Mouse (Mus musculus) CH12.LX (cell line): ENCODE data around the gene Ccdc148. TPM values are rescaled to one million over a fixed set of nuclear protein-coding genes. Genes with fewer than 3 reads are reported as not detected.

Experiments used
- DNase-seq: peaks from one replicate; pipeline ENCODE4 v3.0.0-alpha.2; 2013; ENCODE audit errors: extremely low read depth
- H3K27ac ChIP-seq: 2 replicates; pipeline ENCODE4 v1.5.1; 2012; ENCODE audit warnings: low read depth, mild to moderate bottlenecking, control low read depth, moderate library complexity; ENCODE audit not compliant: insufficient read depth
- H3K27me3 ChIP-seq: replicated peaks from 2 replicates; pipeline ENCODE3; 2012; ENCODE audit warnings: inconsistent platforms
- H3K36me3 ChIP-seq, 2 experiments: replicated peaks in 1 of 2; 2 replicates each; pipeline versions ENCODE3 to v1.6.1; 2012; ENCODE audit warnings: inconsistent platforms in 1 of 2, low read length in 1 of 2, mild to moderate bottlenecking in 1 of 2, mixed read lengths in 1 of 2, moderate library complexity in 1 of 2; ENCODE audit not compliant: control insufficient read depth in 1 of 2, insufficient read depth in 1 of 2
- H3K4me1 ChIP-seq, 2 experiments: 2 replicates each; pipeline ENCODE4 v1.6.1; 2012; ENCODE audit warnings: inconsistent platforms in 1 of 2, moderate library complexity in 1 of 2; ENCODE audit not compliant: insufficient read depth in 2 of 2, control insufficient read depth in 1 of 2
- H3K4me2 ChIP-seq: 2 replicates; pipeline ENCODE4 v1.6.1; 2012; ENCODE audit warnings: low read depth, mild to moderate bottlenecking, control low read depth; ENCODE audit not compliant: poor library complexity, insufficient read depth, severe bottlenecking
- H3K4me3 ChIP-seq, 3 experiments: fragments of 150-350 bp in 1 of 3; sonication (generic) in 1 of 3; replicated peaks in 1 of 3; 2 replicates each; pipeline versions ENCODE3 to v1.5.1; 2011 to 2012; ENCODE audit warnings: low read depth in 2 of 3, low read length in 2 of 3, mild to moderate bottlenecking in 2 of 3, moderate library complexity in 2 of 3, control low read depth in 1 of 3, improper control_type of control experiment in 1 of 3, inconsistent platforms in 1 of 3, mixed read lengths in 1 of 3; ENCODE audit not compliant: poor library complexity in 1 of 3
- H3K79me2 ChIP-seq: replicated peaks from 2 replicates; pipeline ENCODE4 v1.6.1; 2012; ENCODE audit warnings: mild to moderate bottlenecking, moderate library complexity; ENCODE audit not compliant: control insufficient read depth, poor library complexity, insufficient read depth, severe bottlenecking; ENCODE audit errors: extremely low read depth
- H3K9ac ChIP-seq: 2 replicates; pipeline ENCODE4 v1.6.1; 2012; ENCODE audit warnings: low read depth, mild to moderate bottlenecking, control low read depth, moderate library complexity; ENCODE audit not compliant: insufficient read depth
- H3K9me3 ChIP-seq: replicated peaks from 2 replicates; pipeline ENCODE3; 2012; ENCODE audit warnings: low read length, inconsistent platforms, mixed read lengths
- BHLHE40 ChIP-seq: IDR thresholded peaks from 2 replicates; pipeline ENCODE4 v1.6.1; 2011; ENCODE audit warnings: mild to moderate bottlenecking, low read depth, low read length, improper control_type of control experiment
- CHD1 ChIP-seq: IDR thresholded peaks from 2 replicates; pipeline ENCODE4 v1.6.1; 2012; ENCODE audit warnings: low read depth, low read length, improper control_type of control experiment, inconsistent platforms
- GABPA ChIP-seq: IDR thresholded peaks from 2 replicates; pipeline ENCODE4 v1.6.1; 2012; ENCODE audit warnings: low read depth, low read length, improper control_type of control experiment, inconsistent platforms; ENCODE audit not compliant: insufficient replicate concordance
- JUN ChIP-seq: IDR thresholded peaks from 2 replicates; pipeline ENCODE4 v1.6.1; 2011; ENCODE audit warnings: low read depth, mild to moderate bottlenecking, low read length, improper control_type of control experiment, moderate library complexity; ENCODE audit not compliant: insufficient read depth
- MAX ChIP-seq: IDR thresholded peaks from 2 replicates; pipeline ENCODE4 v1.6.1; 2011; ENCODE audit warnings: low read length, improper control_type of control experiment
- MEF2A ChIP-seq: IDR thresholded peaks from 2 replicates; pipeline ENCODE4 v1.6.1; 2014; ENCODE audit warnings: low read depth, mild to moderate bottlenecking, inconsistent platforms, low read length, improper control_type of control experiment, borderline replicate concordance
- MYC ChIP-seq: IDR thresholded peaks from 2 replicates; pipeline ENCODE4 v1.6.1; 2011; ENCODE audit warnings: low read depth, mild to moderate bottlenecking, improper control_type of control experiment, low read length
- NRF1 ChIP-seq: IDR thresholded peaks from 2 replicates; pipeline ENCODE4 v1.6.1; 2014; ENCODE audit warnings: low read depth, mild to moderate bottlenecking, inconsistent platforms, low read length, improper control_type of control experiment, moderate library complexity
- POLR2AphosphoS2 ChIP-seq: IDR thresholded peaks from 2 replicates; pipeline ENCODE4 v1.6.1; 2011; ENCODE audit warnings: low read depth, low read length, improper control_type of control experiment
- RAD21 ChIP-seq: IDR thresholded peaks from 2 replicates; pipeline ENCODE4 v1.6.1; 2011; ENCODE audit warnings: low read depth, mild to moderate bottlenecking, low read length, improper control_type of control experiment, moderate library complexity
- RCOR1 ChIP-seq: conservative IDR thresholded peaks from 2 replicates; pipeline ENCODE4 v1.6.1; 2012; ENCODE audit warnings: low read depth, mild to moderate bottlenecking, inconsistent platforms, low read length, improper control_type of control experiment
- SMC3 ChIP-seq: IDR thresholded peaks from 2 replicates; pipeline ENCODE4 v1.6.1; 2011; ENCODE audit warnings: low read depth, low read length, improper control_type of control experiment
- TCF12 ChIP-seq: IDR thresholded peaks from 2 replicates; pipeline ENCODE4 v1.6.1; 2014; ENCODE audit warnings: low read depth, mild to moderate bottlenecking, inconsistent platforms, low read length, improper control_type of control experiment
- USF1 ChIP-seq: IDR thresholded peaks from 2 replicates; pipeline ENCODE4 v1.6.1; 2014; ENCODE audit warnings: low read depth, mild to moderate bottlenecking, inconsistent platforms, low read length, improper control_type of control experiment
- ZKSCAN1 ChIP-seq: IDR thresholded peaks from 2 replicates; pipeline ENCODE4 v1.6.1; 2012; ENCODE audit warnings: low read depth, inconsistent platforms, low read length, improper control_type of control experiment, borderline replicate concordance
- ZNF384 ChIP-seq: IDR thresholded peaks from 2 replicates; pipeline ENCODE4 v1.6.1; 2012; ENCODE audit warnings: low read depth, low read length, improper control_type of control experiment, inconsistent platforms
- dilution Hi-C: fragments of 300-500 bp; cut with MboI; formaldehyde crosslinking; loops from 2 replicates; pipeline ENCODE4 v1.14.3; 2020; ENCODE audit warnings: low sequenced_read_pairs; ENCODE audit not compliant: extremely low pct_unique_long_range_greater_than_20kb, extremely low pct_ligation_motif_present
- in situ Hi-C: fragments of 300-500 bp; cut with MboI; formaldehyde crosslinking; loops from 3 replicates; pipeline ENCODE4 v1.14.3; 2019; ENCODE audit warnings: low sequenced_read_pairs, low pct_ligation_motif_present, low pct_unique_long_range_greater_than_20kb, mixed read lengths
- polyA plus RNA-seq: library from polyadenylated mRNA; unstranded; fragments of >175 nt; gene quantifications from 2 replicates; pipeline ENCODE4 v1.2.1, GENCODE M21; 2012; ENCODE audit warnings: low read depth; ENCODE audit not compliant: insufficient read length
- total RNA-seq, 2 experiments: library from RNA; depleted of rRNA; stranded (reverse); fragments of 300-350 nt in 1 of 2; fragments of >200 nt in 1 of 2; gene quantifications; 2 replicates each; pipeline ENCODE4 v1.2.3; 2012 to 2014

Ccdc148 gene
- total and polyA plus RNA-seq, 3 experiments = not detected

DNA sequence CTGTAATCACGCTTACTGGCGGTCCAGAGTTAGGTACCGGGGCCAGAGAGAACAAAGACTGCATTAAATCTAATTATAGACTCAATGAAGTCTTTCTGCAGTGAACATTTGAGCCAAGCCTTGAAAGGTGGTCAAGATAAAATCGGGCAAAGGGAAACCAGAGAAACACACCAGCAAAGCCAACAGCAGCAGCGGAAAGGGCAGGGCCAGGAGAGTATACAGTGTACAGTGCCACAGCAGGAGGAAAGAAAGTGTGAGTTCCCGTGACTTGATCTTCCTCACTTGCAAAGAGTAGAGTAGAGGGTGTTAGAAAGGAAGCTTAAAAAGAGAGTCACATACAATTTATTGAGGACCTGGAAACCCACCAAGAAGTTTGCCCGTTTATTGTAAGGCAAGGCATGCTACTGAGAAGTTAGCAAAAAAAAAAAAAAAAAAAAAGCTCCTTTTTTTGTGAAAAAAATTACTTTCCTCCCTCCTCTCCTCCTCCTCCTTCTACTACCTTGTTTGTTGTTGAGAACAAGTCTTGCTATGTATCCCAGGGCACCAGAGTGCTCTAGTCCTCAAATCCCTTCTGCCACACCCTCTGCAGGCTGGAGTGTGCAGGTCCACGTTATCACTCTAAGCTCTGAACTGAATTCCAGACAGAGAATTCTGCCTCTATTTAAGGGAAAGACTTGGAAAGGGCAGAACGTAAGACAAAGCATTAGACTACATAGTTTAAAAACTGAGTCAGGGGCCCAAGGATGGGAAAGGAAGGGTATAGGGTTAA, 188.8 kb downstream of the Ccdc148 start:
- Histone ChIP-seq H3K27me3 (no peaks in the 10 kb centered on the region), H3K36me3 (no peaks in the 10 kb centered on the region), H3K4me1 (no peaks in the 10 kb centered on the region), H3K27ac (no peak overlapping the region), H3K9ac (no peak overlapping the region), H3K79me2 (no peaks in the 10 kb centered on the region), H3K9me3 (peaks cover 64% of the 10 kb centered on the region), H3K4me3 (no peak overlapping the region), H3K4me2 (no peak overlapping the region)
- no peak for DNase-seq
- dilution Hi-C loops (no loop called here), in situ Hi-C loops (no loop called here)
- TF ChIP-seq RAD21 (no peak), MAX (no peak)

GRCm38 (mm10) chr2:58956770-58957300, 203.6 kb downstream of the Ccdc148 start:
- no peak for TF ChIP-seq ZKSCAN1
- TF ChIP-seq NRF1 = no peak
- Histone ChIP-seq H3K36me3 (no peaks in the 10 kb centered on the region), H3K4me2 (no peak overlapping the region), H3K27ac (no peak overlapping the region), H3K79me2 (no peaks in the 10 kb centered on the region), H3K4me1 (no peaks in the 10 kb centered on the region), H3K9ac (no peak overlapping the region), H3K27me3 (no peaks in the 10 kb centered on the region), H3K9me3 (peaks cover 48% of the 10 kb centered on the region), H3K4me3 (no peak overlapping the region)
- in situ Hi-C loops = no loop called here
- dilution Hi-C loops = no loop called here
- no peak for DNase-seq

- in situ Hi-C loops (no loop called here), dilution Hi-C loops (no loop called here)
- no peak overlapping the region for H3K4me3 ChIP-seq
- H3K79me2 ChIP-seq = no peaks in the 10 kb centered on the region
- DNase-seq = no peak
- H3K9me3 ChIP-seq = peaks cover 50% of the 10 kb centered on the region
- no peak overlapping the region for H3K9ac ChIP-seq
- H3K27me3 ChIP-seq = no peaks in the 10 kb centered on the region
- no peaks in the 10 kb centered on the region for H3K36me3 ChIP-seq
- H3K4me1 ChIP-seq = no peaks in the 10 kb centered on the region
- no peak overlapping the region for H3K27ac ChIP-seq
- TF ChIP-seq TCF12 (no peak), MYC (no peak), POLR2AphosphoS2 (no peak), ZNF384 (no peak), RAD21 (no peak), RCOR1 (no peak), ZKSCAN1 (no peak), BHLHE40 (no peak), SMC3 (no peak), MEF2A (no peak), CHD1 (no peak), JUN (no peak), GABPA (no peak), USF1 (no peak)
- no peak overlapping the region for H3K4me2 ChIP-seq
Observed at GRCm38 (mm10) chr2:58956351-58956750, 204.1 kb downstream of the Ccdc148 start.
